Mouse (Mus musculus): ENCODE measurements around the gene Tspear. TPM values are rescaled to one million over a fixed set of nuclear protein-coding genes. Genes with fewer than 3 reads are reported as not detected.

The Tspear gene
- polyA plus RNA-seq, 1 experiment from 2014 or later = not detected

- WGBS (ENCODE audit: insufficient replicate concordance) = 29% methylated on average over 4 of the region's 4 CpGs
- ATAC-seq (replicated peaks; ENCODE audit: insufficient number of reproducible peaks, low FRiP score, low TSS enrichment) = no peak
- Histone ChIP-seq H3K9me3 (replicated peaks; ENCODE audit: control insufficient read depth, low read length) (no peaks in the 10 kb centered on the region), H3K9ac (ENCODE audit: low read depth, low read length) (no peak within 1 kb of the TSS), H3K4me3 (ENCODE audit: low read depth, low read length) (no peak within 1 kb of the TSS), H3K27ac (ENCODE audit: low read depth, low read length) (no peak within 1 kb of the TSS), H3K36me3 (ENCODE audit: control insufficient read depth, insufficient read depth, low read length) (no peaks in the 10 kb centered on the region), H3K27me3 (ENCODE audit: control insufficient read depth, insufficient read depth, low read length) (no peaks in the 10 kb centered on the region), H3K4me2 (no peak within 1 kb of the TSS), H3K4me1 (ENCODE audit: control insufficient read depth, insufficient read depth, low read length) (no peaks in the 10 kb centered on the region)
Observed at GRCm38 (mm10) chr10:77814382-77814781, 128.0 kb downstream of the Tspear start, which contains the start of gene Gm2696. Gene Gm2696 (plus strand): TSS chr10:77814682.

DNA sequence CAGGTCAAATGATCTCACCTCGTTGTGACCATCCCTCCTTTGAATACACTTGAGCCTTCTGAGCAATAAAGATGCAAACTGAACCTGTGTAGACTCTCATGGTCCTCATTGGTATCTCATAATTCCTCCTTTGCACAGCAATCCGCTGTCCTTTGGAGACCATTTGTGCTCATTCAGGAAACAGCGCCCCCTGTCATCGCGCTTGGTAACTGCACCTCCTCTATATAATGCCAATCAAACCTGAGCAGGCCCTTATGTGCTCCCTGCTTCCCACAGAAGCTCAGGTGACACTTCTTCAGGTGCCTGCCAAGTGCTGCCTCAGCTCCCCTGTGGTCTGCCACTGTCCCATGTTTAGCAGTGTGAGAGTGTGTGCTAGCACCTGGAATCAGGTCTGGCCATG, 129.1 kb downstream of the Tspear start:
- H3K9ac ChIP-seq (ENCODE audit: low read depth, low read length) = no peak overlapping the region
- H3K27me3 ChIP-seq (ENCODE audit: control insufficient read depth, insufficient read depth, low read length) = no peaks in the 10 kb centered on the region
- no peak for ATAC-seq (replicated peaks; ENCODE audit: insufficient number of reproducible peaks, low FRiP score, low TSS enrichment)
- H3K4me2 ChIP-seq = no peak overlapping the region
- no peaks in the 10 kb centered on the region for H3K4me1 ChIP-seq (ENCODE audit: control insufficient read depth, insufficient read depth, low read length)
- H3K4me3 ChIP-seq (ENCODE audit: low read depth, low read length) = no peak overlapping the region
- 24% methylated on average over 5 of the region's 5 CpGs for WGBS (ENCODE audit: insufficient replicate concordance)
- H3K36me3 ChIP-seq (ENCODE audit: control insufficient read depth, insufficient read depth, low read length) = no peaks in the 10 kb centered on the region
- H3K9me3 ChIP-seq (replicated peaks; ENCODE audit: control insufficient read depth, low read length) = no peaks in the 10 kb centered on the region
- H3K27ac ChIP-seq (ENCODE audit: low read depth, low read length) = no peak overlapping the region

- no peaks in the 10 kb centered on the region for H3K27me3 ChIP-seq (ENCODE audit: control insufficient read depth, insufficient read depth, low read length)
- no peak overlapping the region for H3K9ac ChIP-seq (ENCODE audit: low read depth, low read length)
- no peak overlapping the region for H3K27ac ChIP-seq (ENCODE audit: low read depth, low read length)
- H3K4me1 ChIP-seq (ENCODE audit: control insufficient read depth, insufficient read depth, low read length) = no peaks in the 10 kb centered on the region
- no peaks in the 10 kb centered on the region for H3K9me3 ChIP-seq (replicated peaks; ENCODE audit: control insufficient read depth, low read length)
- no peak overlapping the region for H3K4me2 ChIP-seq
- no peaks in the 10 kb centered on the region for H3K36me3 ChIP-seq (ENCODE audit: control insufficient read depth, insufficient read depth, low read length)
- ATAC-seq (replicated peaks; ENCODE audit: insufficient number of reproducible peaks, low FRiP score, low TSS enrichment) = no peak
- whole genome bisulfite sequencing (ENCODE audit: insufficient replicate concordance) = 94% methylated on average over 4 of the region's 4 CpGs
- no peak overlapping the region for H3K4me3 ChIP-seq (ENCODE audit: low read depth, low read length)
Observed at GRCm38 (mm10) chr10:77818523-77818922, 132.2 kb downstream of the Tspear start.

GRCm38 (mm10) chr10:77819203-77819602, 132.8 kb downstream of the Tspear start:
- H3K9me3 ChIP-seq (replicated peaks; ENCODE audit: control insufficient read depth, low read length) = no peaks in the 10 kb centered on the region; the same call in 1 of the 2 replicates
- no peak overlapping the region for H3K27ac ChIP-seq (ENCODE audit: low read depth, low read length)
- ATAC-seq (replicated peaks; ENCODE audit: insufficient number of reproducible peaks, low FRiP score, low TSS enrichment) = no peak
- no peaks in the 10 kb centered on the region for H3K36me3 ChIP-seq (ENCODE audit: control insufficient read depth, insufficient read depth, low read length)
- no peaks in the 10 kb centered on the region for H3K27me3 ChIP-seq (ENCODE audit: control insufficient read depth, insufficient read depth, low read length)
- no peak overlapping the region for H3K4me2 ChIP-seq
- no peaks in the 10 kb centered on the region for H3K4me1 ChIP-seq (ENCODE audit: control insufficient read depth, insufficient read depth, low read length)
- H3K9ac ChIP-seq (ENCODE audit: low read depth, low read length) = no peak overlapping the region
- WGBS (ENCODE audit: insufficient replicate concordance) = 36% methylated on average over 4 of the region's 4 CpGs
- no peak overlapping the region for H3K4me3 ChIP-seq (ENCODE audit: low read depth, low read length)

GRCm38 (mm10) chr10:77826951-77827350, 140.6 kb downstream of the Tspear start, which contains the start of gene Krtap10-4:
Gene Krtap10-4 (minus strand): TSS chr10:77827095.
- no peak within 1 kb of the TSS for H3K4me3 ChIP-seq (ENCODE audit: low read depth, low read length)
- no peaks in the 10 kb centered on the region for H3K36me3 ChIP-seq (ENCODE audit: control insufficient read depth, insufficient read depth, low read length)
- no peak within 1 kb of the TSS for H3K4me2 ChIP-seq
- H3K9me3 ChIP-seq (replicated peaks; ENCODE audit: control insufficient read depth, low read length) = no peaks in the 10 kb centered on the region; the same call in 1 of the 2 replicates
- 58% methylated on average over 6 of the region's 6 CpGs for WGBS (ENCODE audit: insufficient replicate concordance)
- no peak within 1 kb of the TSS for H3K9ac ChIP-seq (ENCODE audit: low read depth, low read length)
- ATAC-seq (replicated peaks; ENCODE audit: insufficient number of reproducible peaks, low FRiP score, low TSS enrichment) = no peak
- no peak within 1 kb of the TSS for H3K27ac ChIP-seq (ENCODE audit: low read depth, low read length)
- H3K4me1 ChIP-seq (ENCODE audit: control insufficient read depth, insufficient read depth, low read length) = no peaks in the 10 kb centered on the region
- H3K27me3 ChIP-seq (ENCODE audit: control insufficient read depth, insufficient read depth, low read length) = no peaks in the 10 kb centered on the region

DNA sequence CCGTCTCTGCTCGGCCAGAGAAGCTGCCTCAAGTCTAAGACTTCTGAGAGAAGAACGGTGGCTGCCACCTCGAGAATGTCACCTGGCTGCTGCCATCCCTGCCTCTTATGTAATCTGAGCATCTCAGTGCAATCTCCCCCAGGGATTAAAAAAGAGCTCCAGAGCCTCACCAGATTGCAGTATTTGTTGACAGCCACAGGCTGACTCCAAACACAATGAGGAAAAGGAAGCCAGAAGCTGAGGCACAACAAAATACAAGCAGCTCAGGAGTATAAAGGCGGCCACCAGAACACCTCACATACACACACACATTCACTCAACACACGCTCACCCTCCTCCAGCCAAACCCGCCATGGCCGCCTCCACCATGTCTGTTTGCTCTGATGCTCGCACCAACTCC, 149.3 kb downstream of the Tspear start, which contains the start of gene Krtap10-10:
TSS of gene Krtap10-10 (plus strand) at position 301 of the 400 bp plus-strand sequence.
- H3K27me3 ChIP-seq (ENCODE audit: control insufficient read depth, insufficient read depth, low read length) = no peaks in the 10 kb centered on the region
- no peaks in the 10 kb centered on the region for H3K36me3 ChIP-seq (ENCODE audit: control insufficient read depth, insufficient read depth, low read length)
- H3K27ac ChIP-seq (ENCODE audit: low read depth, low read length) = no peak within 1 kb of the TSS
- H3K4me1 ChIP-seq (ENCODE audit: control insufficient read depth, insufficient read depth, low read length) = no peaks in the 10 kb centered on the region
- H3K4me3 ChIP-seq (ENCODE audit: low read depth, low read length) = no peak within 1 kb of the TSS
- no peak for ATAC-seq (replicated peaks; ENCODE audit: insufficient number of reproducible peaks, low FRiP score, low TSS enrichment)
- no peak within 1 kb of the TSS for H3K9ac ChIP-seq (ENCODE audit: low read depth, low read length)
- H3K4me2 ChIP-seq = no peak within 1 kb of the TSS
- 61% methylated on average over 9 of the region's 9 CpGs for WGBS (ENCODE audit: insufficient replicate concordance)
- no peaks in the 10 kb centered on the region for H3K9me3 ChIP-seq (replicated peaks; ENCODE audit: control insufficient read depth, low read length)

DNA sequence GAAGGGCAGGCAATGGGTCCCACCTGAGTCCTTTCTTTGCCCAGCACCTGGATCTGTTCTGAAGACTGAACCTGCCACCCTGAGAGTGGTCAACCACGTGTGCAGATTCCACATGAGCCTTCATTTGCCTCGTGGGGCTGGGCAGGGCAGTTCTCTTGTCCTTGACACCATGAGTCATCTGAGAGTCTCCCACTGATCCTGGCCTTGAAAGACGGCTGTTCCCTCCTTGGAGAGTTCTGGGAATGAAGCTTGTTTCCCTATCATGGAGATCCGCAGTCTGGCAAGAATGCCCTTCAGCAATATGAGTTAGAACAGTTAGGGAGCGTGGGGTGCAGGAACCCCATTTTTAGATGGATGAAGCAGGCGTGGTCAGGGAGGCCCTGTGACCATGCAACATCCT, 152.6 kb downstream of the Tspear start:
- Histone ChIP-seq H3K36me3 (ENCODE audit: control insufficient read depth, insufficient read depth, low read length) (no peaks in the 10 kb centered on the region), H3K27me3 (ENCODE audit: control insufficient read depth, insufficient read depth, low read length) (no peaks in the 10 kb centered on the region), H3K4me3 (ENCODE audit: low read depth, low read length) (no peak overlapping the region), H3K27ac (ENCODE audit: low read depth, low read length) (no peak overlapping the region), H3K9me3 (replicated peaks; ENCODE audit: control insufficient read depth, low read length) (peaks cover 4% of the 10 kb centered on the region), H3K9ac (ENCODE audit: low read depth, low read length) (no peak overlapping the region), H3K4me2 (no peak overlapping the region), H3K4me1 (ENCODE audit: control insufficient read depth, insufficient read depth, low read length) (no peaks in the 10 kb centered on the region)
- no peak for ATAC-seq (replicated peaks; ENCODE audit: insufficient number of reproducible peaks, low FRiP score, low TSS enrichment)
- WGBS (ENCODE audit: insufficient replicate concordance) = 72% methylated on average over 6 of the region's 6 CpGs

DNA sequence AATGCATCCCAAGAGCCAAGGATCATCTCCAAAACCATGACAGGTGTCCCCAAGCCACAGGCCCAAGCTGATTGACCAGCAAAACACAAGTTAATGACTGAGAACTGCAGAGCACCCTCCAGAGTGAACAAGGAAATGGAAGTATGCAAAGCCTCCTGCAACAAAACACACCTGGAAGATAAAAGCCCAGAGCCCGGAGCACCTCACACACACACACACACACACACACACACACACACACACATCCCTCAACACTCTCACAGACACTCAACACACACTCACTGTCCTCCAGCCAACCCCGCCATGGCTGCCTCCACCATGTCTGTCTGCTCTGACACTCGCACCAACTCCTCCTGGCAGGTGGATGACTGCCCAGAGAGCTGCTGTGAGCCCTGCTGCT, 160.1 kb downstream of the Tspear start, which contains the start of gene Gm36176:
TSS of gene Gm36176 (plus strand) at position 301 of the 400 bp plus-strand sequence.
- no peak within 1 kb of the TSS for H3K27ac ChIP-seq (ENCODE audit: low read depth, low read length)
- 52% methylated on average over 3 of the region's 3 CpGs for WGBS (ENCODE audit: insufficient replicate concordance)

DNA sequence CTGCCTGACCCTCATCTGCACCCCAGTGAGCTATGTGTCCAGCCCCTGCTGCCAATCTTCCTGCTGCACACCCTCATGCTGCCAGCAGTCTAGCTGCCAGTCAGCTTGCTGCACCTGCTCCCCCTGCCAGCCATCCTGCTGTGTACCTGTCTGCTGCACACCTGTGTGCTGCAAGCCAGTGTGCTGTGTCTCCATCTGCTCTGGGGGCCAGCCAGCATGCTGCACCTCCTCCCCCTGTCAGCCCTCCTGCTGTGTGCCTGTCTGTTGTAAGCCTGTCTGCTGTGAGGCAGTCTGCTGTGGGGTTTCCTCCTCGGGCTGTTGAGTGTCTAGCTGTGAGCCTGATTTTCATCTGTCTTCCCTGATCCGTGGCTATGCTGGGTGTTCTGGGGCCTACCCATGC, 160.6 kb downstream of the Tspear start:
- Histone ChIP-seq H3K4me3 (ENCODE audit: low read depth, low read length) (no peak overlapping the region), H3K27me3 (ENCODE audit: control insufficient read depth, insufficient read depth, low read length) (no peaks in the 10 kb centered on the region), H3K9me3 (replicated peaks; ENCODE audit: control insufficient read depth, low read length) (peaks cover 13% of the 10 kb centered on the region), H3K36me3 (ENCODE audit: control insufficient read depth, insufficient read depth, low read length) (no peaks in the 10 kb centered on the region), H3K27ac (ENCODE audit: low read depth, low read length) (no peak overlapping the region), H3K9ac (ENCODE audit: low read depth, low read length) (no peak overlapping the region), H3K4me2 (no peak overlapping the region), H3K4me1 (ENCODE audit: control insufficient read depth, insufficient read depth, low read length) (no peaks in the 10 kb centered on the region)
- WGBS (ENCODE audit: insufficient replicate concordance) = 13% methylated on average over 2 of the region's 2 CpGs
- no peak for ATAC-seq (replicated peaks; ENCODE audit: insufficient number of reproducible peaks, low FRiP score, low TSS enrichment)

More for the DNA sequence above, 160.1 kb downstream of the Tspear start, which contains the start of gene Gm36176:
- no peak within 1 kb of the TSS for H3K9ac ChIP-seq (ENCODE audit: low read depth, low read length)
- ATAC-seq (replicated peaks; ENCODE audit: insufficient number of reproducible peaks, low FRiP score, low TSS enrichment) = no peak
- H3K27me3 ChIP-seq (ENCODE audit: control insufficient read depth, insufficient read depth, low read length) = no peaks in the 10 kb centered on the region
- H3K4me3 ChIP-seq (ENCODE audit: low read depth, low read length) = no peak within 1 kb of the TSS
- H3K36me3 ChIP-seq (ENCODE audit: control insufficient read depth, insufficient read depth, low read length) = no peaks in the 10 kb centered on the region
- H3K9me3 ChIP-seq (replicated peaks; ENCODE audit: control insufficient read depth, low read length) = peaks cover 13% of the 10 kb centered on the region
- H3K4me2 ChIP-seq = no peak within 1 kb of the TSS
- H3K4me1 ChIP-seq (ENCODE audit: control insufficient read depth, insufficient read depth, low read length) = no peaks in the 10 kb centered on the region

All from heart, embryonic 11.5 days (tissue).